Mouse (Mus musculus) heart, embryonic 13.5 days (tissue): ENCODE measurements around the gene Olfr49. TPM values are rescaled to one million over a fixed set of nuclear protein-coding genes. Genes with fewer than 3 reads are reported as not detected.
A peak's percentile ranks its signal among the peaks of the same experiment; 100 is the strongest.

Experiments used
- ATAC-seq: fragments of 200-750 bp; cut with Nextera tagmentation; 2 replicates; pipeline ENCODE4 v1.8.0; 2017; ENCODE audit warnings: moderate TSS enrichment; ENCODE audit not compliant: insufficient number of reproducible peaks, low FRiP score, low TSS enrichment; ENCODE audit errors: extremely low read depth
- H3K27ac ChIP-seq: fragments of 300-500 bp; sonication (generic); replicated peaks from 2 replicates; pipeline ENCODE4 v1.5.1; 2015; ENCODE audit warnings: moderate library complexity, mild to moderate bottlenecking, inconsistent platforms
- H3K27me3 ChIP-seq: fragments of 300-500 bp; sonication (generic); replicated peaks from 2 replicates; pipeline ENCODE4 v1.6.1; 2015; ENCODE audit warnings: mild to moderate bottlenecking, inconsistent platforms
- H3K36me3 ChIP-seq: fragments of 300-500 bp; sonication (generic); 2 replicates; pipeline ENCODE4 v1.6.1; 2015; ENCODE audit warnings: mild to moderate bottlenecking, inconsistent platforms
- H3K4me1 ChIP-seq: fragments of 300-500 bp; sonication (generic); 2 replicates; pipeline ENCODE4 v1.6.1; 2015; ENCODE audit warnings: inconsistent platforms
- H3K4me2 ChIP-seq: fragments of 300-500 bp; sonication (generic); 2 replicates; pipeline ENCODE4 v1.6.1; 2015; ENCODE audit warnings: inconsistent platforms, mild to moderate bottlenecking, moderate library complexity
- H3K4me3 ChIP-seq: fragments of 300-500 bp; sonication (generic); 2 replicates; pipeline ENCODE4 v1.5.1; 2015; ENCODE audit warnings: moderate library complexity, mild to moderate bottlenecking, inconsistent platforms
- H3K9ac ChIP-seq: fragments of 300-500 bp; sonication (generic); 2 replicates; pipeline ENCODE4 v1.6.1; 2015; ENCODE audit warnings: inconsistent platforms, mild to moderate bottlenecking, moderate library complexity
- H3K9me3 ChIP-seq: fragments of 300-500 bp; sonication (generic); 2 replicates; pipeline ENCODE4 v1.6.1; 2016; ENCODE audit warnings: inconsistent platforms
- WGBS: fragments of 180-500 bp; shearing (Covaris S2); methylation state at CpG from one replicate; pipeline ENCODE4 v1.1.7; 2015; ENCODE audit warnings: mixed read lengths; 5-methylcytosine and 5-hydroxymethylcytosine counted together
- polyA plus RNA-seq: library from polyadenylated mRNA; unstranded; fragments of >200 nt; fragmentation: Nextera tagmentation; extraction: Ambion mirVana; gene quantifications from 2 replicates; pipeline ENCODE4 v1.2.1, GENCODE M21; 2015

Olfr49 gene
- polyA plus RNA-seq, 1 experiment from 2014 or later, result not detected

GRCm38 (mm10) chr14:54260196-54260595 lies 24.5 kb downstream of the Olfr49 start:
- Histone ChIP-seq H3K27ac (peak overlapping the region; percentile 86; the same call in 1 of the 2 replicates), H3K4me1 (peaks cover 44% of the 10 kb centered on the region), H3K4me2 (peak overlapping the region; percentile 84), H3K9me3 (no peaks in the 10 kb centered on the region), H3K36me3 (peaks cover 34% of the 10 kb centered on the region), H3K9ac (peak overlapping the region; percentile 83), H3K27me3 (no peaks in the 10 kb centered on the region), H3K4me3 (peak overlapping the region; percentile 65)
- no peak for ATAC-seq
- WGBS, result 70% methylated on average over 2 of the region's 2 CpGs

- Histone ChIP-seq H3K27ac (peak overlapping the region; percentile 86), H3K9ac (peak overlapping the region; percentile 83)
- 21% methylated on average over 8 of the region's 8 CpGs for WGBS
Measured at GRCm38 (mm10) chr14:54259722-54260085, 25.0 kb downstream of the Olfr49 start.

GRCm38 (mm10) chr14:54259003-54259721 lies 25.6 kb downstream of the Olfr49 start:
- Histone ChIP-seq H3K27me3 (no peaks in the 10 kb centered on the region), H3K4me1 (peaks cover 43% of the 10 kb centered on the region), H3K27ac (peak overlapping the region; percentile 86), H3K9me3 (no peaks in the 10 kb centered on the region), H3K9ac (peak overlapping the region; percentile 83), H3K36me3 (peaks cover 25% of the 10 kb centered on the region), H3K4me3 (peak overlapping the region; percentile 65), H3K4me2 (peak overlapping the region; percentile 84)
- peak; percentile 91 for ATAC-seq
- under 1% methylated on average over 35 of the region's 35 CpGs for WGBS

More at GRCm38 (mm10) chr14:54259722-54260085, 25.0 kb downstream of the Olfr49 start:
- ATAC-seq, result no peak
- H3K4me3 ChIP-seq, result peak overlapping the region; percentile 65
- no peaks in the 10 kb centered on the region for H3K27me3 ChIP-seq
- no peaks in the 10 kb centered on the region for H3K9me3 ChIP-seq
- peaks cover 46% of the 10 kb centered on the region for H3K4me1 ChIP-seq
- H3K36me3 ChIP-seq, result peaks cover 30% of the 10 kb centered on the region
- peak overlapping the region; percentile 84 for H3K4me2 ChIP-seq

DNA sequence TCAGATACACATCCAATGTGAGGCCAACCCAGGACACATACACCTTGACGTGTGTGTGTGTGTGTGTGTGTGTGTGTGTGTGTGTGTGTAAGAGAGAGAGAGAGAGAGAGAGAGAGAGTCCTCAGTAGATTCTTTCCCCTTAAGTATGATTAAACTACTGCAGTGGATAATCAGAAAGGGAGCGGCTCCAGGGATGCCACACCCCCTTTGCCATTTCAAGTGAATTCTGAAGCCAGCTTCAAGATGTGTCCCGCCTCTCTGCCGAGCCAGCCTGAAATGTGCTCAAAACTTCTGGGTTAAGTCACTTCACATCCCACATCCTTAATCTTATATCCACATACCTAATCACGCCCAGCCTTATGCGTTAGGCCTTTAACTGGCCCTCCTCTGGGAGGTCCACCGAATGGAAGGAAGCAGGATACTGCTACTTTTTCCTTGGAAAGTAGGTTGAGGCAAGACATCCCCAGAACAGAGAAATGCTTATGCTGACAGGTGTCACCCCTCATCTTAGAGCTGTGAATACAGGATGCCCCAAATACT lies 26.5 kb downstream of the Olfr49 start:
- Histone ChIP-seq H3K27me3 (no peaks in the 10 kb centered on the region), H3K36me3 (peaks cover 17% of the 10 kb centered on the region), H3K4me1 (peaks cover 41% of the 10 kb centered on the region), H3K4me3 (no peak overlapping the region), H3K9ac (no peak overlapping the region), H3K4me2 (peak overlapping the region; percentile 84), H3K9me3 (no peaks in the 10 kb centered on the region), H3K27ac (peak overlapping the region; percentile 86; the same call in 1 of the 2 replicates)
- 54% methylated on average over 7 of the region's 7 CpGs for WGBS
- no peak for ATAC-seq

GRCm38 (mm10) chr14:54254670-54255202 lies 30.0 kb downstream of the Olfr49 start:
- ATAC-seq, result no peak
- peak overlapping the region; percentile 87 for H3K9ac ChIP-seq
- WGBS, result 40% methylated on average over 12 of the region's 12 CpGs
- peak overlapping the region; percentile 92 for H3K27ac ChIP-seq
- H3K36me3 ChIP-seq, result peaks cover 10% of the 10 kb centered on the region
- no peaks in the 10 kb centered on the region for H3K27me3 ChIP-seq
- no peaks in the 10 kb centered on the region for H3K9me3 ChIP-seq
- peaks cover 48% of the 10 kb centered on the region for H3K4me1 ChIP-seq
- H3K4me3 ChIP-seq, result peak overlapping the region; percentile 85
- peak overlapping the region; percentile 79 for H3K4me2 ChIP-seq

GRCm38 (mm10) chr14:54253741-54254291 lies 30.9 kb downstream of the Olfr49 start, which contains the start of the genes Dad1 and Abhd4:
Gene Dad1 (minus strand): TSS chr14:54254104.
Gene Abhd4 (plus strand): TSS chr14:54254188.
- H3K4me3 ChIP-seq, result peak within 1 kb of the TSS; percentile 85
- H3K9ac ChIP-seq, result peak within 1 kb of the TSS; percentile 91
- peaks cover 17% of the 10 kb centered on the region for H3K36me3 ChIP-seq
- H3K4me2 ChIP-seq, result peak within 1 kb of the TSS; percentile 79
- peak within 1 kb of the TSS; percentile 92 for H3K27ac ChIP-seq
- H3K9me3 ChIP-seq, result no peaks in the 10 kb centered on the region
- under 1% methylated on average over 39 of the region's 39 CpGs for WGBS
- no peaks in the 10 kb centered on the region for H3K27me3 ChIP-seq
- ATAC-seq, result peak; percentile 96
- peaks cover 54% of the 10 kb centered on the region for H3K4me1 ChIP-seq

GRCm38 (mm10) chr14:54250122-54250521 lies 34.6 kb downstream of the Olfr49 start:
- no peaks in the 10 kb centered on the region for H3K9me3 ChIP-seq
- peak overlapping the region; percentile 5; the same call in 1 of the 2 replicates for H3K4me2 ChIP-seq
- H3K27me3 ChIP-seq, result no peaks in the 10 kb centered on the region
- no peak overlapping the region for H3K27ac ChIP-seq
- no peak for ATAC-seq
- H3K4me1 ChIP-seq, result peaks cover 45% of the 10 kb centered on the region
- no peak overlapping the region for H3K9ac ChIP-seq
- H3K4me3 ChIP-seq, result no peak overlapping the region
- H3K36me3 ChIP-seq, result peaks cover 49% of the 10 kb centered on the region
- WGBS, result 53% methylated on average over 4 of the region's 4 CpGs

DNA sequence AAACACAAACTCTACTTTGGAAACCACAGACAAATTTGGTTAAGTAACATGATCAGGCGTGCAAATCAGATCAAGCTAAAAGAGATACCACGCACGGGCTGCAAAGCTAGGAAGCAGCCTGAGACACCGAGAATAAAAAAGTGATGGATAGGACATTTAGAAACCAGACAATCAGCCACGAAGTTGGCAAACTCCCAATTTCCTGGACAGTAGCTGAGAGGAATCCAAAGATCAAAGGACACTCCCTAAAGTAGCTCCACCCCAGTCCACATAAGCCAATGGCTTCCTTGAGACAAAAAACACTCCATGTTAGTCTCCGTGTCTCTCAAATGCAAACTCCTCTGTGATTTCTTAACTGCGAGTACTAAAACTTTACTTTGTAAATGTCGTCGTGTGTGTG lies 35.4 kb downstream of the Olfr49 start:
- H3K4me3 ChIP-seq, result no peak overlapping the region
- H3K9ac ChIP-seq, result no peak overlapping the region
- no peaks in the 10 kb centered on the region for H3K27me3 ChIP-seq
- peaks cover 39% of the 10 kb centered on the region for H3K4me1 ChIP-seq
- no peak for ATAC-seq
- H3K27ac ChIP-seq, result no peak overlapping the region
- H3K4me2 ChIP-seq, result no peak overlapping the region
- H3K9me3 ChIP-seq, result no peaks in the 10 kb centered on the region
- H3K36me3 ChIP-seq, result peaks cover 54% of the 10 kb centered on the region
- WGBS, result 65% methylated on average over 9 of the region's 9 CpGs

GRCm38 (mm10) chr14:54246232-54246631 lies 38.5 kb downstream of the Olfr49 start:
- Histone ChIP-seq H3K4me1 (peaks cover 34% of the 10 kb centered on the region), H3K36me3 (peaks cover 83% of the 10 kb centered on the region)
- WGBS, result 77% methylated on average over 3 of the region's 3 CpGs

DNA sequence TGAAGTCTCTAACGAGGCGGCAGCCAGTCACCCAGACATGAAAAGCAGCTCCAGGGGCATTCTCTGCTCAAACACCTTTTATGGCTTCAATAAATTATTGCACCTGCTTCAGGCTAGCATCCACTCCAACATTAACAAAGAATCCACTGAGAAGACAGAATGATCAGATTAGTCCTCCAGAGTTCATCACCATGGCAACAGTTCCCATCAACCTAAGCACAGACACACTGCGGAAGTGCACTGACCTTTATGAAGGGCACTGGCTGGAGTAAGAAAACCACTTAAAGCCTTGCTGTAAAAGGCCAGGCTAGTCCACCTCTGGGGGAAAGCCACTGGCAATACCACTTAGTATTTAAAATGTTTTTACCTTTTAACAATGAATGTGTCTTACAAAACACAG lies 40.6 kb downstream of the Olfr49 start:
- 45% methylated on average over 3 of the region's 3 CpGs for WGBS
- Histone ChIP-seq H3K4me3 (no peak overlapping the region), H3K27me3 (no peaks in the 10 kb centered on the region), H3K27ac (peak overlapping the region; percentile 81), H3K4me1 (peaks cover 26% of the 10 kb centered on the region), H3K36me3 (peaks cover 86% of the 10 kb centered on the region), H3K4me2 (no peak overlapping the region), H3K9me3 (no peaks in the 10 kb centered on the region), H3K9ac (no peak overlapping the region)
- no peak for ATAC-seq

More at GRCm38 (mm10) chr14:54246232-54246631, 38.5 kb downstream of the Olfr49 start:
- H3K9ac ChIP-seq, result no peak overlapping the region
- no peak overlapping the region for H3K4me3 ChIP-seq
- no peak overlapping the region for H3K4me2 ChIP-seq
- H3K9me3 ChIP-seq, result no peaks in the 10 kb centered on the region
- ATAC-seq, result no peak
- H3K27me3 ChIP-seq, result no peaks in the 10 kb centered on the region
- no peak overlapping the region for H3K27ac ChIP-seq

- WGBS, result 65% methylated on average over 5 of the region's 5 CpGs
- Histone ChIP-seq H3K4me1 (peaks cover 28% of the 10 kb centered on the region), H3K27me3 (no peaks in the 10 kb centered on the region), H3K9me3 (no peaks in the 10 kb centered on the region), H3K4me3 (no peak overlapping the region), H3K36me3 (peaks cover 67% of the 10 kb centered on the region), H3K27ac (peak overlapping the region; percentile 70), H3K4me2 (no peak overlapping the region), H3K9ac (no peak overlapping the region; the same call in 1 of the 2 replicates)
- no peak for ATAC-seq
Measured at GRCm38 (mm10) chr14:54240542-54240941, 44.2 kb downstream of the Olfr49 start.
